Mouse (Mus musculus): ENCODE measurements around the gene Adh7. TPM values are rescaled to one million over a fixed set of nuclear protein-coding genes. Genes with fewer than 3 reads are reported as not detected.

Gene Adh7
- not detected in 2 replicates for polyA plus RNA-seq (2012; ENCODE audit: insufficient read depth, low replicate concordance)

DNA sequence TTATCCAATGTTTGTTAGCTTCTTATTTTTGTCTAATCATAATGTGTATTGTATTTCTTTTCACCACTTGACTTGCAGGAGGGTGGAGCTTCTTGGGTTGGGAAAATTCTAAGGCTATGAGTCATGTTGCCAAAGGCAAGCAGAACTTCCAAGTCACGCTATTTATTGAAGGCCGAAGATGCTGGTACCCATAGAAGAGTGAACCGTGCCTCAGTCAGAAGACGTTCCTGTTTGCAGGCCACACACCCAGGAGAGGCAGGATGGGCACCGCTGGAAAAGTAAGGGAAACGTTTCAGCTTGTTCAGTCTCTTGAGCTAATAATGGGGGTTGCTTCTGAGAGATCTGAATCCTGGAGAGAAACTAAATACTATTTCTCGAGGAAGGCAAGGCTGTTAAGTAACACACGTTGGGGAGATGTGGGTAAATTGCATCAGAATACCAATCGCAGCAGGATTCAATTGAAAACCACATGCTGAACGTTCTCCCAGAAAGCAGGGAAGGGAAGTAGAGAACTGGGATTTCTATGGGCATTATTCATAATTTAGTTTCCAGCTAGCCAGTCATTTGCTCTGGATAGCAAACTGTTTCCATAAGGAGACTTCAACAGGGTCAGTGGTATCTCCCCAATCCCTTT lies at the start of gene Adh7:
Gene Adh7, plus strand, starts transcription at position 130 of the 634 bp plus-strand sequence.
- peaks cover 8% of the 10 kb centered on the region; the same call in 1 of the 2 replicates for H3K4me1 ChIP-seq
- H3K27me3 ChIP-seq (replicated peaks): peaks cover 10% of the 10 kb centered on the region
- H3K9me3 ChIP-seq: peaks cover 10% of the 10 kb centered on the region
- no peak within 1 kb of the TSS for H3K4me3 ChIP-seq (replicated peaks)
- TF ChIP-seq FLI1 (IDR thresholded peaks at IDR 0.05; ENCODE audit: low read length) (no peak), GATA1 (IDR thresholded peaks at IDR 0.05; ENCODE audit: borderline replicate concordance, low read length) (no peak)
- H3K36me3 ChIP-seq (replicated peaks; ENCODE audit: low read length): no peaks in the 10 kb centered on the region

- H3K4me1 ChIP-seq: no peaks in the 10 kb centered on the region
- no peak overlapping the region for H3K4me3 ChIP-seq (replicated peaks)
- peaks cover 2% of the 10 kb centered on the region for H3K27me3 ChIP-seq (replicated peaks)
- H3K9me3 ChIP-seq: peaks cover 16% of the 10 kb centered on the region
- TF ChIP-seq FLI1 (IDR thresholded peaks at IDR 0.05; ENCODE audit: low read length): no peak
- no peak for TF ChIP-seq GATA1 (IDR thresholded peaks at IDR 0.05; ENCODE audit: borderline replicate concordance, low read length)
- no peaks in the 10 kb centered on the region for H3K36me3 ChIP-seq (replicated peaks; ENCODE audit: low read length)
Observed at GRCm38 (mm10) chr3:138173291-138173690, 44.3 kb upstream of the Adh7 start.

- TF ChIP-seq GATA1 (IDR thresholded peaks at IDR 0.05; ENCODE audit: borderline replicate concordance, low read length): no peak
- Histone ChIP-seq H3K4me1 (no peaks in the 10 kb centered on the region), H3K4me3 (replicated peaks) (no peak overlapping the region), H3K27me3 (replicated peaks) (peaks cover 5% of the 10 kb centered on the region), H3K9me3 (peaks cover 16% of the 10 kb centered on the region), H3K36me3 (replicated peaks; ENCODE audit: low read length) (no peaks in the 10 kb centered on the region)
Observed at GRCm38 (mm10) chr3:138175551-138175950, 42.0 kb upstream of the Adh7 start.

DNA sequence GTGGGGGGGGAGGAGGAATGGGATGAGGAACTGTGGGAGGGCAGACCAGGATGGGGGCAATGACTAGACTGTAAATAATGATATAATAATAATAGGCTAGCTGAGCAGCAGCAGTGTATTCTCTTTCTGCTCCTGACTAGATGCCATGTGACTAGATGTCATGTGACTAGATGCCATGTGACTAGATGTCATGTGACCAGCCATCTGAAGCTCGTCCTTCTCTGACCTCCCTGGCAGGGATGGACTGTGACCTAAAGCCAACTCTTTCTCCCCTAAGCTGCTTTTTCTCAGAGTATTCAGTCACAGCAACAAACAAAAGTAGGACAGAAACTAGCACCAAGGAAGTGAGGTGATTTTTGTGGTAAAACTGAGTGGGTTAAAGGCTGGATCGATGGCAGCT lies 35.5 kb upstream of the Adh7 start:
- H3K27me3 ChIP-seq (replicated peaks): peaks cover 11% of the 10 kb centered on the region
- no peak overlapping the region for H3K4me3 ChIP-seq (replicated peaks)
- no peaks in the 10 kb centered on the region for H3K36me3 ChIP-seq (replicated peaks; ENCODE audit: low read length)
- no peaks in the 10 kb centered on the region for H3K9me3 ChIP-seq
- H3K4me1 ChIP-seq: no peaks in the 10 kb centered on the region
- TF ChIP-seq GATA1 (IDR thresholded peaks at IDR 0.05; ENCODE audit: borderline replicate concordance, low read length) (no peak), FLI1 (IDR thresholded peaks at IDR 0.05; ENCODE audit: low read length) (no peak)

DNA sequence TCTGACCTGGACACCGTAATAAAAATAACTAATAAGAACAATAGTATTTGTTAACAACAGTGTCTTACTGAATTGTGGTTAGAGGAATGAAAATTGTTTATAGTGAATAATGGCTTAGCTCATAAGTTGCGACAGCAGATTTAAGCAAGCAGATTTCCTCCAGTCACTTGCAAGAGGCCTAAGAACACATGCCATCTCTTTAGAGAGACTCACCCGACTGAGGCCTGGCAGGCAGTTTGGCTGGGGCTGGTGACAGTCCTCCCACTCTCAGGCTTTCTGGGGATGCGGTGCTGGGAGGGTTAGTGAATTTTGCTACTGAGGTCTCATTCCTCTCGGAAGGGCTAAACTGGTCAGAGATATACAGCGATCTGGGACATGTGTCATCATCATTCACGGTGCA lies 34.2 kb upstream of the Adh7 start:
- Histone ChIP-seq H3K27me3 (replicated peaks) (peaks cover 9% of the 10 kb centered on the region), H3K9me3 (no peaks in the 10 kb centered on the region), H3K4me3 (replicated peaks) (no peak overlapping the region), H3K36me3 (replicated peaks; ENCODE audit: low read length) (no peaks in the 10 kb centered on the region), H3K4me1 (no peaks in the 10 kb centered on the region)
- TF ChIP-seq GATA1 (IDR thresholded peaks at IDR 0.05; ENCODE audit: borderline replicate concordance, low read length) (no peak), FLI1 (IDR thresholded peaks at IDR 0.05; ENCODE audit: low read length) (no peak)

DNA sequence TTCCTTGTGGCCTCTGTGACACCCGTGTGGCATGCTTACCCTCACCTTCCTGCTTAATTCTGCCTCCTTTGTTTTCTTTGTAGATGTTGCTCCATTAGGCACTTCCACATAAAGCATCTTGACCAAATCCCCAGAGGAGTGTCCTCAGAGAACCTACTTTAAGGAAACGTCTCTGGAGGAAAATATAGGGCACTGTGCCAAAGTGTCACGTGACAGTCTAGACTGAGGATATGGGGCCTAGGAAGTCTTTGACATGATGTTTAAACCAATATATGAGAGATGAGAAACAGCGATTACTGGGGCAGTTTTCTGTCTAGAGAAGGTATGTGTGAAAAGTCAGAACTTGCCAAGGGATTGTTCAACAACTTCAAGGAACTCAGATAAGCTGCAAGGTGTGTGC lies 32.3 kb upstream of the Adh7 start:
- Histone ChIP-seq H3K4me3 (replicated peaks) (no peak overlapping the region), H3K4me1 (no peaks in the 10 kb centered on the region), H3K9me3 (no peaks in the 10 kb centered on the region), H3K36me3 (replicated peaks; ENCODE audit: low read length) (no peaks in the 10 kb centered on the region), H3K27me3 (replicated peaks) (peaks cover 6% of the 10 kb centered on the region)
- TF ChIP-seq GATA1 (IDR thresholded peaks at IDR 0.05; ENCODE audit: borderline replicate concordance, low read length): no peak
- TF ChIP-seq FLI1 (IDR thresholded peaks at IDR 0.05; ENCODE audit: low read length): no peak

DNA sequence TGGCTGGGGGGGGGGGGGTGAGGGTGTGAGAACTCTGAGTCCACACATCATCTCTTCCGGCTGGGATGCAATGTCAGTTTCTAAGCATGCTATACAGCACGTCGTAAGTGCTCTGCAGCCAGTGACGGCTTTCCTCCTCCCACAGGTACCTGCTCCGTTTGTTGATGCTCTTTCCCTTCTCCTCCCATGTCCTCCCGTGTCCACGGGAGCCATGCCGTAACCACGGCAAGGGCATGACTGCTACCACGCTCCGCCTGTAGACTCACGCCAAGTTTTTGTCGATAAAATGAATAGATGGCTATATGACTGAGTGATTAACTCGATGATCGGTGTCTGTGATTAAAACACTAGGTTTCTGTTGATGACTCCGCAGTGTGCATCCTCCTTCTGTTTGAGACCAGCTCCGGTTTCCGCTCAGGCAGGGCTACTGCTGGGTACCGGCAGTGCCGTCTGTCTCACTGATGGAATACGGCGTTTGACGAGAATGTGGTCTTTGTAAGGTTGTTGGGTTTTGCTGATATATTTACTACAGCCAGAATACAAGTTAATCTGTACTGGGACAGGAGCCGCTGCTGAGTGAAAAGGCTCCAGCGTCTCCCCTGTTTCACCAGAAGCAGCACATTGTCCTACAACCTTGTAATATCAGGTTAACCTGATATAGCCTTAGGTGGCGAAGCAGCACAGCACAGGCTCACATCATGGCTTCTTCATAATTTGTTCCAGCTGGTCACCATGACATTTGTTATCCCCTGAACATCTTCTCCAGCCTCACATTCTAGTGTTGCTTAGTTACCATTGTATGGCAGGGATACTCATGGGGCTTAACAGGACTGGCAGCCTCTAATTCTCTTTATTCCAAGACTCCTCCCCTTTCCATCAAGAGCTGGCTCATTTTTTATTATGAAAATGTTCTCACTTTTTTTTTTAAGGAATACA lies 31.3 kb upstream of the Adh7 start:
- no peaks in the 10 kb centered on the region for H3K4me1 ChIP-seq
- H3K4me3 ChIP-seq (replicated peaks): no peak overlapping the region
- TF ChIP-seq GATA1 (IDR thresholded peaks at IDR 0.05; ENCODE audit: borderline replicate concordance, low read length): no peak
- TF ChIP-seq FLI1 (IDR thresholded peaks at IDR 0.05; ENCODE audit: low read length): no peak
- peaks cover 6% of the 10 kb centered on the region for H3K27me3 ChIP-seq (replicated peaks)
- no peaks in the 10 kb centered on the region for H3K36me3 ChIP-seq (replicated peaks; ENCODE audit: low read length)
- H3K9me3 ChIP-seq: peaks cover 4% of the 10 kb centered on the region; the same call in 1 of the 2 replicates

GRCm38 (mm10) chr3:138192260-138192659 lies 25.3 kb upstream of the Adh7 start:
- no peak overlapping the region for H3K4me3 ChIP-seq (replicated peaks)
- no peaks in the 10 kb centered on the region for H3K36me3 ChIP-seq (replicated peaks; ENCODE audit: low read length)
- peaks cover 5% of the 10 kb centered on the region for H3K27me3 ChIP-seq (replicated peaks)
- H3K9me3 ChIP-seq: peaks cover 5% of the 10 kb centered on the region; the same call in 1 of the 2 replicates
- H3K4me1 ChIP-seq: peaks cover 2% of the 10 kb centered on the region; the same call in 1 of the 2 replicates
- TF ChIP-seq GATA1 (IDR thresholded peaks at IDR 0.05; ENCODE audit: borderline replicate concordance, low read length): no peak
- TF ChIP-seq FLI1 (IDR thresholded peaks at IDR 0.05; ENCODE audit: low read length): no peak

DNA sequence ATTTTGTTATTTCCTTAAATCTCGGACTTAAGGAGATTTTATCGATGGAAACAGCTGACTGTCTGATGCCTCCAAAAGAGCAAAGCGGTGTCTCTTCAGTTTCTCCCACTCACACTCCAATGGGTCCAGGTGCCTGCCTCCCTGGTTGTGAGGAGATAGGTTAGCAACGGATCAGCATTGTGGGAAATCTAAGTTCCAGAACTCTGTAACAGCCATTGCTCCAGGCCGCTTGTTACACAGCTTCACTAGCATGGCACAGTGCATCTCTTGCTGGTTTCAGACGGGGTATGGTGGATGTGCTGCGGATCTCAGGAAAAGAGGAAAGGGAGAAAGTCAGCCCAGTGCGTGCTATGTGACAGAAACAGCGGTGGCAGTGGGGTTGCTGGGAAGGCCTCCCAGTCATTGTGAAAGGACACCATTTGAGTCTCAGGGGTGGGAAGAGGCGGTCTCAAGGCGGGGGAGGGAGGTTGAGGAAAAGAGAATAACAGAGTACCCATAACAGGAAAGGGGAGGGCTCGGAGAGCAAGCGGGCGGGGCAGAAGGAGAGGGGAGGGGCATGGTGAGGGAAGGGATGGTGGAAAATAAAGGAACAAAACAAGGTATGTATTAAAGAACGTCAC lies 23.8 kb upstream of the Adh7 start, which contains the start of gene 4930579F01Rik:
Gene 4930579F01Rik, minus strand, starts transcription at position 143 of the 620 bp plus-strand sequence.
- Histone ChIP-seq H3K9me3 (peaks cover 5% of the 10 kb centered on the region; the same call in 1 of the 2 replicates), H3K36me3 (replicated peaks; ENCODE audit: low read length) (no peaks in the 10 kb centered on the region), H3K4me3 (replicated peaks) (no peak within 1 kb of the TSS), H3K27me3 (replicated peaks) (peaks cover 9% of the 10 kb centered on the region), H3K4me1 (peaks cover 15% of the 10 kb centered on the region)
- TF ChIP-seq FLI1 (IDR thresholded peaks at IDR 0.05; ENCODE audit: low read length) (no peak), GATA1 (IDR thresholded peaks at IDR 0.05; ENCODE audit: borderline replicate concordance, low read length) (no peak)

Data from megakaryocyte, embryonic 14.5 days (primary cell).